ENCODE assay signal across 8 mouse cellular contexts in genomic region chr1:65046401-65047109, GRCm38 (mm10). TPM values are rescaled to one million over a fixed set of nuclear protein-coding genes. Genes with fewer than 3 reads are reported as not detected.
DNase-seq lines count a peak whose midpoint lies in the region; ATAC-seq and TF ChIP-seq lines count a peak whose summit lies in the region.

No protein-coding gene starts in this region.

- no peaks in the 10 kb centered on the region for H3K27me3 ChIP-seq in hindbrain, embryonic 16.5 days (replicated peaks; ENCODE audit: control insufficient read depth, insufficient read depth, low read length)
- no peaks in the 10 kb centered on the region for H3K27me3 ChIP-seq in intestine, embryonic 15.5 days (replicated peaks)

- no peak for ATAC-seq in hindbrain, embryonic 16.5 days
- no peak for ATAC-seq in intestine, embryonic 15.5 days

- WGBS in lung, adult 2 months = 32% methylated on average over 8 of the region's 8 CpGs
- WGBS in hindbrain, embryonic 16.5 days = 41% methylated on average over 8 of the region's 8 CpGs
- WGBS in intestine, embryonic 15.5 days = 34% methylated on average over 8 of the region's 8 CpGs

- H3K27ac ChIP-seq in hindbrain, embryonic 16.5 days (ENCODE audit: low read depth, low read length) = no peak overlapping the region
- H3K27ac ChIP-seq in intestine, embryonic 15.5 days = no peak overlapping the region

- TF ChIP-seq POLR2A in lung, adult 2 months (IDR thresholded peaks at IDR 0.05; ENCODE audit: borderline replicate concordance, extremely low read depth, low read depth, low read length) = no peak

- no peak overlapping the region for H3K4me3 ChIP-seq in lung, adult 2 months (replicated peaks; ENCODE audit: extremely low read depth, low read depth, low read length)
- no peak overlapping the region for H3K4me3 ChIP-seq in hindbrain, embryonic 16.5 days (ENCODE audit: low read length)
- H3K4me3 ChIP-seq in intestine, embryonic 15.5 days (replicated peaks) = no peak overlapping the region

- no peaks in the 10 kb centered on the region for H3K4me1 ChIP-seq in lung, adult 2 months (ENCODE audit: control insufficient read depth, insufficient read depth, low read length)
- no peaks in the 10 kb centered on the region for H3K4me1 ChIP-seq in hindbrain, embryonic 16.5 days (ENCODE audit: control insufficient read depth, insufficient read depth, low read depth, low read length)
- no peaks in the 10 kb centered on the region for H3K4me1 ChIP-seq in intestine, embryonic 15.5 days (replicated peaks)

- peak overlapping the region; percentile 35 for H3K4me2 ChIP-seq in hindbrain, embryonic 16.5 days (ENCODE audit: low read length)
- H3K4me2 ChIP-seq in intestine, embryonic 15.5 days (replicated peaks) = no peak overlapping the region

- no peaks in the 10 kb centered on the region for H3K36me3 ChIP-seq in hindbrain, embryonic 16.5 days (ENCODE audit: control insufficient read depth, insufficient read depth, low read length)
- no peaks in the 10 kb centered on the region for H3K36me3 ChIP-seq in intestine, embryonic 15.5 days

- H3K9me3 ChIP-seq in hindbrain, embryonic 16.5 days (ENCODE audit: control insufficient read depth, low read length) = no peaks in the 10 kb centered on the region
- H3K9me3 ChIP-seq in intestine, embryonic 15.5 days = no peaks in the 10 kb centered on the region

- no peak for TF ChIP-seq CTCF in lung, adult 2 months (IDR thresholded peaks at IDR 0.05; ENCODE audit: insufficient read depth, low read length)

- DNase-seq in embryo, embryonic 10 days (ENCODE audit: low spot score) = peak; percentile 52
- DNase-seq in embryo, embryonic 9.5 days (ENCODE audit: extremely low spot score) = no peak
- peak; percentile 6 to 16 for DNase-seq in lung, adult 18-20 months
- no peak for DNase-seq in lung, adult 2 months
- peak; percentile 63 for DNase-seq in adipocyte (ENCODE audit: low spot score)
- DNase-seq in lung, postnatal 36 days = peak; percentile 40

- no peak overlapping the region; the same call in 1 of the 2 replicates for H3K9ac ChIP-seq in hindbrain, embryonic 16.5 days (ENCODE audit: low read depth, low read length)
- no peak overlapping the region for H3K9ac ChIP-seq in intestine, embryonic 15.5 days

RNA-seq across cellular contexts. Expression of gene Cryge, which starts 4.4 kb away (rescaled TPM):
- polyA plus RNA-seq in lung, adult 2 months (2012; rRNA removed) = not detected in 2 replicates
- polyA plus RNA-seq in hindbrain, embryonic 16.5 days (2015; fragmentation: Nextera tagmentation; extraction: Ambion mirVana) = not detected in 2 replicates
- not detected in 2 replicates for polyA plus RNA-seq in intestine, embryonic 15.5 days (2015; fragmentation: Nextera tagmentation; extraction: Ambion mirVana)

RNA-seq across cellular contexts. Expression of gene Akr1cl, which starts 14.0 kb away (rescaled TPM):
- polyA plus RNA-seq in lung, adult 2 months (2012; rRNA removed) = not detected in 2 replicates
- not detected in 2 replicates for polyA plus RNA-seq in hindbrain, embryonic 16.5 days (2015; fragmentation: Nextera tagmentation; extraction: Ambion mirVana)
- polyA plus RNA-seq in intestine, embryonic 15.5 days (2015; fragmentation: Nextera tagmentation; extraction: Ambion mirVana) = 0.49 and 2.0 TPM in 2 replicates

RNA-seq across cellular contexts. Expression of gene Crygd, which starts 16.7 kb away (rescaled TPM):
- not detected in 2 replicates for polyA plus RNA-seq in lung, adult 2 months (2012; rRNA removed)
- not detected in 2 replicates for polyA plus RNA-seq in hindbrain, embryonic 16.5 days (2015; fragmentation: Nextera tagmentation; extraction: Ambion mirVana)
- not detected in 2 replicates for polyA plus RNA-seq in intestine, embryonic 15.5 days (2015; fragmentation: Nextera tagmentation; extraction: Ambion mirVana)

RNA-seq across cellular contexts. Expression of gene Crygc, which starts 26.9 kb away (rescaled TPM):
- polyA plus RNA-seq in lung, adult 2 months (2012; rRNA removed) = not detected in 2 replicates
- polyA plus RNA-seq in hindbrain, embryonic 16.5 days (2015; fragmentation: Nextera tagmentation; extraction: Ambion mirVana) = not detected in 2 replicates
- polyA plus RNA-seq in intestine, embryonic 15.5 days (2015; fragmentation: Nextera tagmentation; extraction: Ambion mirVana) = not detected in 2 replicates

RNA-seq across cellular contexts. Expression of gene Crygb, which starts 35.5 kb away (rescaled TPM):
- polyA plus RNA-seq in lung, adult 2 months (2012; rRNA removed) = not detected in 2 replicates
- polyA plus RNA-seq in hindbrain, embryonic 16.5 days (2015; fragmentation: Nextera tagmentation; extraction: Ambion mirVana) = 0.26 and 0.41 TPM in 2 replicates
- polyA plus RNA-seq in intestine, embryonic 15.5 days (2015; fragmentation: Nextera tagmentation; extraction: Ambion mirVana) = not detected in 2 replicates

Comparison
In these comparisons a context has a peak if more than half of its experiments do, and no peak if none do; other contexts are left out.
1. DNase-seq: peak in embryo, embryonic 10 days (single experiment), lung, adult 18-20 months (2 of 2), adipocyte (single experiment) and lung, postnatal 36 days (single experiment); none in embryo, embryonic 9.5 days (single experiment) and lung, adult 2 months (single experiment).